Mouse (Mus musculus) liver, embryonic 11.5 days (tissue): ENCODE measurements around the gene Fscn3. TPM values are rescaled to one million over a fixed set of nuclear protein-coding genes. Genes with fewer than 3 reads are reported as not detected.

Experiments
- ATAC-seq: fragments of 200-750 bp; cut with Nextera tagmentation; replicated peaks from 2 replicates; pipeline ENCODE4 v1.8.0; 2017; ENCODE audit warnings: moderate number of reproducible peaks, mild to moderate bottlenecking, moderate TSS enrichment, moderate library complexity; ENCODE audit not compliant: low FRiP score
- DNase-seq: peaks from one replicate; pipeline ENCODE4 v3.0.0-alpha.2; 2017; ENCODE audit warnings: low spot score
- H3K27ac ChIP-seq: fragments of 300-500 bp; sonication (generic); 2 replicates; pipeline ENCODE4 v1.5.1; 2014; ENCODE audit warnings: mild to moderate bottlenecking, low read depth, low read length, control low read depth
- H3K27me3 ChIP-seq: fragments of 300-500 bp; sonication (generic); replicated peaks from 2 replicates; pipeline ENCODE4 v1.6.1; 2014; ENCODE audit warnings: low read length, mixed read lengths; ENCODE audit not compliant: control insufficient read depth, insufficient read depth
- H3K36me3 ChIP-seq: fragments of 300-500 bp; sonication (generic); 2 replicates; pipeline ENCODE4 v1.6.1; 2014; ENCODE audit warnings: mild to moderate bottlenecking, low read length, moderate library complexity, mixed read lengths; ENCODE audit not compliant: control insufficient read depth, insufficient read depth
- H3K4me1 ChIP-seq: fragments of 300-500 bp; sonication (generic); replicated peaks from 2 replicates; pipeline ENCODE4 v1.6.1; 2014; ENCODE audit warnings: low read length, mixed read lengths; ENCODE audit not compliant: control insufficient read depth, insufficient read depth
- H3K4me2 ChIP-seq: fragments of 300-500 bp; sonication (generic); 2 replicates; pipeline ENCODE4 v1.6.1; 2014; ENCODE audit warnings: mild to moderate bottlenecking, control low read depth, moderate library complexity
- H3K4me3 ChIP-seq: fragments of 300-500 bp; sonication (generic); 2 replicates; pipeline ENCODE4 v1.5.1; 2014; ENCODE audit warnings: low read depth, low read length, control low read depth
- H3K9ac ChIP-seq: fragments of 300-500 bp; sonication (generic); 2 replicates; pipeline ENCODE4 v1.6.1; 2014; ENCODE audit warnings: low read depth, low read length, control low read depth
- H3K9me3 ChIP-seq: fragments of 300-500 bp; sonication (generic); 2 replicates; pipeline ENCODE4 v1.6.1; 2016; ENCODE audit warnings: low read length, inconsistent platforms, mixed read lengths; ENCODE audit not compliant: control insufficient read depth
- WGBS: fragments of 180-500 bp; shearing (Covaris S2); extraction: QIAGEN DNeasy Blood & Tissue Kit; methylation state at CpG from one replicate; pipeline ENCODE4 v1.1.7; 2014; 5-methylcytosine and 5-hydroxymethylcytosine counted together
- polyA plus RNA-seq: library from polyadenylated mRNA; unstranded; fragments of >200 nt; fragmentation: Nextera tagmentation; extraction: Ambion mirVana; gene quantifications from 2 replicates; pipeline ENCODE4 v1.2.1, GENCODE M21; 2014

Gene Fscn3
- polyA plus RNA-seq = 0.33 and 0.55 TPM in 2 replicates

DNA sequence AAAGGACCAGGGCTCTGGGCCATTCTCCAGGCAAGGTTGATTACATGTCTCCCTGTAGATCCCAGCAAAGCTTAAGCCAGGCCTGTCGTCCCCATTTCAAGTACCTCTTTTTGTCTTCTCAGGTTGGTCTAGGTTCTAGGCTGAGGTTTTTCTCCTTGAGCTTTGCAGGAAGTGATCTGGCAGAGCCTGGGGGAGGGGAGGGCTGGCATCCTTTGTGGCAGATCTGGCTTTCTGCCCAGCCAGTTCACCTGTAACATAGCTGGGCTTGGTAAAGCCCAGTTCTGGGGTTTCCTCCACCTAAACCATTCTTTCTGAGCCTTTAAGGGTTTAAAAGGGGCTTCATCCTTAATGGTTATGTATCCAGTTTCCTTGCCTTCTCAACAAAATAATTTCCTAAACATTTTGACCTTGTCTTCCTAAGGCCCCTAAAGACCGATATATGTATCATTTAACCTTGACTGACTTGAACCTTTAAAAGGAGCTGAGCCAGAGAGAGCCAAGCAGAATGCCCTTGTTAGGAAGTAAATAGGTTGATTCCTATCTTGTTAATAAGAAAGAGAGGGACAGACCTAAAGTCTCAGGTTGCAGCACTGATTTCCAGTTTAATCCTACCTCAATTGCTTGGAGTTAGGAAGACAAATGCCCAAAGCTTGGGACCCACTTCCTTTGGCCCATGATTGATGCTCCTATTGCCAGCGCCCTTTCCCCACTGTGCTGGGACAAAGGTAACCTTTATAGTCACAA, at the start of gene Fscn3:
Gene Fscn3, plus strand, starts transcription at position 694 of the 744 bp plus-strand sequence.
- DNase-seq (no peak), ATAC-seq (no peak)
- no peaks in the 10 kb centered on the region for H3K9me3 ChIP-seq
- no peak within 1 kb of the TSS for H3K4me3 ChIP-seq
- no peaks in the 10 kb centered on the region for H3K27me3 ChIP-seq
- peaks cover 15% of the 10 kb centered on the region for H3K36me3 ChIP-seq
- peaks cover 16% of the 10 kb centered on the region for H3K4me1 ChIP-seq
- no peak within 1 kb of the TSS for H3K4me2 ChIP-seq
- 77% methylated on average over 3 of the region's 3 CpGs for WGBS
- no peak within 1 kb of the TSS for H3K27ac ChIP-seq
- H3K9ac ChIP-seq = no peak within 1 kb of the TSS

DNA sequence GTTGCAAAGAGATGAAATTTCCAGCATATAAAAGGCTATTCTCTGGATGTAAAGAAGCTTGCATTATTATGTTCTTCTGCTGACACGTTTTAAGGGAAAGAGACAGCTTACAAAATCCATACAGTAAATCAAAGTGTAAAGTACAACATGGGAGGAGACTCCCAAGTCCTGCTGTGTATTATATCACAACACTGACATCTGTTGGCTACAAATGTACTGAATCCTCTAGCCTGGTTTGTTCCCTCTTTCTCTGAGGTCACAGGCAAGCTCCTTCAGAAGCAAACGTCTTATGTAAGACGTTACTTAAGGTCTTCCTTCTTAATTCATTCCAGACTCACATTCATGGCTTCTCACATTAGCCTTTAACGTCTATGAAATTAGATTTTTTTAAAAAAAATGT, 45.6 kb upstream of the Fscn3 start:
- 50% methylated on average over 4 of the region's 4 CpGs for WGBS
- H3K36me3 ChIP-seq = no peaks in the 10 kb centered on the region
- ATAC-seq = no peak

DNA sequence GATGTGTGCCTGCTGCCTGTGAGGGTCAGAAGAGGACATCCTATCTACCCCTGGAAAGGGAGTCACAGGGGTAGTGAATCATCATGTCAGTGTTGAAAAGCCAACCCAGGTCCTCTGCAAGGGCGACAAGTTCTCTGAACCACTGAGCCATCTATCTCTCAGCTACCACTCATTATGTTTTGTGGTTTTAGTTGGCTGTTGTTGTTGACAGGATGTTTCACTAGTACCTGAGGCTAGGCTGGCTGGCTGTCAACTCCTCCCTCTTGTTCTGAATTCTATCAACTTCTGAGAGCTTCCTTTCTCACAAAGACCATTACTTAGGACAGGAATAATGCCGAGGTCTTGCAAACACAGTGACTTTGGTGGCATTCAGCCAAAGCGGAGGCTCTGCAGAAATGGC, 42.4 kb upstream of the Fscn3 start:
- H3K27me3 ChIP-seq = no peaks in the 10 kb centered on the region
- no peak overlapping the region for H3K4me2 ChIP-seq
- H3K27ac ChIP-seq = no peak overlapping the region
- H3K4me3 ChIP-seq = no peak overlapping the region
- no peaks in the 10 kb centered on the region for H3K4me1 ChIP-seq
- H3K36me3 ChIP-seq = no peaks in the 10 kb centered on the region
- H3K9me3 ChIP-seq = no peaks in the 10 kb centered on the region
- ATAC-seq (no peak), DNase-seq (no peak)
- WGBS = 72% methylated on average over 3 of the region's 3 CpGs
- no peak overlapping the region for H3K9ac ChIP-seq

More for the DNA sequence above, 45.6 kb upstream of the Fscn3 start:
- no peak overlapping the region for H3K27ac ChIP-seq
- H3K9ac ChIP-seq = no peak overlapping the region
- H3K4me2 ChIP-seq = no peak overlapping the region
- no peak overlapping the region for H3K4me3 ChIP-seq
- no peak for DNase-seq
- H3K4me1 ChIP-seq = no peaks in the 10 kb centered on the region
- no peaks in the 10 kb centered on the region for H3K9me3 ChIP-seq
- H3K27me3 ChIP-seq = no peaks in the 10 kb centered on the region

DNA sequence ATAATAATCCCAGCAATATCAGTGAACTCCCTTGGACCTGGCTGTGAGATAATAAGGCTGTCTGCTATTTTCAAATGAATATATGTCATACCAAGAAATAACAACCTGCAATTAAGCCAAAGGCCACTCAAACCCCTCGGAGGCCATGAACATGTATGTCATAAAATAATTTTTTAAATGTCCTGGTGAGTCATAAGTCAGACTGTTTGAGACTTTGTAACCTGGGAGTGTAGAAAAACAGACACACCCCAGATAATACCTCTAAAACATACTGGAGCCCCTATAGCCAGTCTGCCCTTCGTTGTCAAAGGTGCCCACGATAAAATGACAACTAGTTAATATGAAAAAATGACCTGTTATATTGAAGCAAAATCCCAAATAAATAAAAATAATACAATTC, 38.6 kb upstream of the Fscn3 start:
- Histone ChIP-seq H3K36me3 (no peaks in the 10 kb centered on the region), H3K9me3 (no peaks in the 10 kb centered on the region), H3K9ac (no peak overlapping the region), H3K27ac (no peak overlapping the region), H3K4me2 (no peak overlapping the region), H3K27me3 (no peaks in the 10 kb centered on the region), H3K4me3 (no peak overlapping the region), H3K4me1 (no peaks in the 10 kb centered on the region)
- DNase-seq = no peak
- WGBS = 85% methylated on average over 3 of the region's 3 CpGs
- no peak for ATAC-seq

DNA sequence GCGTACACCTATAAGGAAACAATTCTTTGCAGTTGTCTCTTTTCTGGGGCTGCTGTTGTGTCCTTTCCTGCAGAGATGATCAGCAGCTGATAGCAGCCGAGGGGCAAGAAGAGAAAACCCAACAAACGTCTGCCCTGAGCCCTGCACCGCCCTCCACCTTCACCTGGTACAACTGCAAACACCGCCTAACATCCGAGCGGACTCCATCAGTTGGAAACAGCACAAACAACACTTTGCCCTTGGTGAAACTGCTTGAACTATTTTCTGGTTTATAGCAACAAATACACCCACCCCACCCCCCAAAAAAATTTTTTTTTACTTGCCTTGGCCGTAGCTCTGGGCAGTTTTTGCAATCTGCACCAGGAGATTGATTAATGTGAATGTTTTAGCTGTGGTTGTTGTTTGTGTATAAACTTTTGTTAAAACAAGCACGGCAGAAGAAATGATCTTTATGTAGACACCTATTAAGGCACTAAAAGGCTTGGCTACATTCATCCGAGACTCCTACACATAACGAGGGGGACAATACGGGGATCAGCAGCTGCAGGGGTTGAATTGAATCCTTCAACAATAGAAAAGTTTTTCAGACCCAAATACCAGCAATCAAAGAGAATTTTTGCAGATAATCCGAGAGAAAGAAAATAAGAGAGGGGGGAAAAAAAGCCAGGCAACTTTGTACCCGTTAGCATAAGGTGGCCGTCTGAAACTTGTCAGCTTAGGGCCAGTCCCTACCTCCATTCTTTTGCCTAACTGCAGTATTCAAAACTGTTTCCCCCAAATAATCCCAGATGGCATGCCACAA, 31.3 kb upstream of the Fscn3 start:
- Histone ChIP-seq H3K4me1 (no peaks in the 10 kb centered on the region), H3K36me3 (no peaks in the 10 kb centered on the region), H3K27me3 (peaks cover 39% of the 10 kb centered on the region), H3K4me3 (no peak overlapping the region), H3K27ac (no peak overlapping the region), H3K9me3 (peaks cover 3% of the 10 kb centered on the region; the same call in 1 of the 2 replicates), H3K9ac (no peak overlapping the region), H3K4me2 (peak overlapping the region; percentile 60)
- no peak for ATAC-seq
- WGBS = 32% methylated on average over 15 of the region's 15 CpGs
- DNase-seq = no peak

DNA sequence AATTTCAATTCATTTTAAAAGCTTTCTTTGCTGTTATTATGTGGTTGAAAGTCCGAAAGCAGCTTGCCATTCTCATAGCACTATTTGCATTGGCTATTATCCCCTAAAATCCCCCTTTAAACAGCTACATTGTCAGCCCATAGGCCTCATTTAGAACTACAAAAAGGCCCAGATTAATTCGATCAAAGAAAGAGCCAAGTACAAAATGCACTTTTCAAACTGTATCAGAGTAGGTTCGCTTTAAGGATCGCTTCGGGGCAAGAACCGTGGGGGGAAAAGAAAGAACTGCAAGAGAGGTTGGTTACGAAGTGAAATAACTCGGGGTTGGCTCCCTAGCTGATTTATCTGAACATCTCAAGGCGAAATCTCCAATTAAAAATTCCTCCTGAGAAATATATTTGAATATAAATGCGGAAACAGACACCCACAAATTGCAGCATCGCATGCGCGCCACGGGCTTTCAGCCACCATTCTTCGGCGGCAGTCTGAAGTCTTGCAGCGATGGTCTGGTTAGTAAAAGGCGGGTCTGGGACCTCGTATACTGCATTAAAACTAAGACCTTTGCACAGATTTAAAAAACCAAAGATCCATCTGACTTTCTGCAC, 30.6 kb upstream of the Fscn3 start:
- ATAC-seq = no peak
- WGBS = 4% methylated on average over 19 of the region's 19 CpGs
- Histone ChIP-seq H3K36me3 (no peaks in the 10 kb centered on the region), H3K4me3 (peak overlapping the region; percentile 34), H3K27ac (no peak overlapping the region), H3K9me3 (peaks cover 3% of the 10 kb centered on the region; the same call in 1 of the 2 replicates), H3K9ac (no peak overlapping the region), H3K4me1 (no peaks in the 10 kb centered on the region), H3K4me2 (peak overlapping the region; percentile 60), H3K27me3 (peaks cover 39% of the 10 kb centered on the region)
- DNase-seq = no peak

DNA sequence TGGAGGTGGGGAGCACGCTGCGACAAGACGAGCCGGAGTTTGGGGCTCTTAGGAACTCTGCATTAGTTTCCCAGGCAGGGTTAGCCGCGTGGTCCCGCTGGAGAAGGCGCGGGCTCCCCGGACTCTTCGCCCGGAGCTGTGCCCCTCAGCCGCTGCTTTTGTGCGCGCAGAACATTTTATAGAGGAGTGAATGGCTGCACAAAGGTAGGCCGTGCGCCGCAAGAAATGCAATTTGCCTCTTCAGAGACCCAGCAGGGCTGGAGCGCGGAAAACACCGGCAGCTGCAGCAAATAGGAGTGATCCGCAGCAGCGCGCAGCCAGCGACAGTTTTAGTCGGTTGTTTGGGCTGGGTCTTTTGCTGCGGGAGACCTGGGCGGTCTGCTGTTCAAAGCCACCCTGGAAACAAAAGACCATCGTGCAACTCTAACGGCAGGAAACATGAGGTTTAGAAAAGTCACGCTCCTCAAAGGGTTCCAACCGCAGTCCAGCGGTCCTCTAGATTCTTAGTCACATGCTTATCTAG, 29.8 kb upstream of the Fscn3 start, which contains the start of gene Zfp800:
Gene Zfp800, minus strand, starts transcription at position 325 of the 523 bp plus-strand sequence.
- Histone ChIP-seq H3K27ac (no peak within 1 kb of the TSS), H3K4me2 (peak within 1 kb of the TSS; percentile 60), H3K36me3 (no peaks in the 10 kb centered on the region), H3K4me1 (no peaks in the 10 kb centered on the region), H3K27me3 (peaks cover 39% of the 10 kb centered on the region), H3K9me3 (peaks cover 3% of the 10 kb centered on the region; the same call in 1 of the 2 replicates), H3K4me3 (peak within 1 kb of the TSS; percentile 34), H3K9ac (no peak within 1 kb of the TSS)
- 2% methylated on average over 33 of the region's 33 CpGs for WGBS
- ATAC-seq (no peak), DNase-seq (peak; percentile 53)

DNA sequence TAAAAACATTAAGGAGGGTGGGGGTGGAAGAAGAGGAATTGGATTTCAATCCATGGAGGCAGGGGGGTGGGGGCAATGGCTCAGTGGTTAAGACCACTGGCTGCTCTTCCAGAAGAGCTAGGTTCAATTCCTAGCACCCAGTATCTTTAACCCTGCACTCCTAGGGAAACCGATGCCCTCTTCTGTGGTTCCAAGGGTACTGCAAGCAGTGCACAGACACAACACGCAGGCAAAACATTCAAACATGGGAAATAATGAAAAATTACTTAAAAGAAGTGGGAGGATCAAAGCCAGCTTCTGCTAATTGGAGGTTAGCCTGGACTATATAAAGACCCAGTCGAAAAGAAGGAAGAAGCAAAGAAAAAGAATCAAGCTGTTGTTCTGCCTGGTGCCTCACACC, 28.9 kb upstream of the Fscn3 start:
- Histone ChIP-seq H3K36me3 (no peaks in the 10 kb centered on the region), H3K27ac (no peak overlapping the region), H3K4me2 (no peak overlapping the region), H3K9me3 (peaks cover 3% of the 10 kb centered on the region; the same call in 1 of the 2 replicates), H3K27me3 (peaks cover 39% of the 10 kb centered on the region), H3K9ac (no peak overlapping the region), H3K4me3 (no peak overlapping the region), H3K4me1 (no peaks in the 10 kb centered on the region)
- 71% methylated on average over 3 of the region's 3 CpGs for WGBS
- no peak for ATAC-seq
- DNase-seq = no peak
